Mouse (Mus musculus) lung, embryonic 15.5 days (tissue): Measurements from ENCODE around the gene Slc6a13. TPM values are rescaled to one million over a fixed set of nuclear protein-coding genes. Genes with fewer than 3 reads are reported as not detected.

ENCODE experiments used
- ATAC-seq: fragments of 200-750 bp; cut with Nextera tagmentation; 2 replicates; pipeline ENCODE4 v1.8.0; 2017; ENCODE audit warnings: moderate number of reproducible peaks, borderline replicate concordance; ENCODE audit not compliant: low FRiP score, low TSS enrichment; ENCODE audit errors: extremely low read depth
- H3K27ac ChIP-seq: fragments of 300-500 bp; sonication (generic); 2 replicates; pipeline ENCODE4 v1.5.1; 2015; ENCODE audit warnings: moderate library complexity, mild to moderate bottlenecking, inconsistent platforms
- H3K27me3 ChIP-seq: fragments of 300-500 bp; sonication (generic); 2 replicates; pipeline ENCODE4 v1.6.1; 2015; ENCODE audit warnings: inconsistent platforms
- H3K36me3 ChIP-seq: fragments of 300-500 bp; sonication (generic); 2 replicates; pipeline ENCODE4 v1.6.1; 2015; ENCODE audit warnings: inconsistent platforms
- H3K4me1 ChIP-seq: fragments of 300-500 bp; sonication (generic); 2 replicates; pipeline ENCODE4 v1.6.1; 2015; ENCODE audit warnings: inconsistent platforms
- H3K4me2 ChIP-seq: fragments of 300-500 bp; sonication (generic); 2 replicates; pipeline ENCODE4 v1.6.1; 2015; ENCODE audit warnings: inconsistent platforms, mild to moderate bottlenecking, moderate library complexity
- H3K4me3 ChIP-seq: fragments of 300-500 bp; sonication (generic); 2 replicates; pipeline ENCODE4 v1.5.1; 2015; ENCODE audit warnings: mild to moderate bottlenecking, inconsistent platforms
- H3K9ac ChIP-seq: fragments of 300-500 bp; sonication (generic); 2 replicates; pipeline ENCODE4 v1.6.1; 2015; ENCODE audit warnings: inconsistent platforms
- H3K9me3 ChIP-seq: fragments of 300-500 bp; sonication (generic); 2 replicates; pipeline ENCODE4 v1.6.1; 2016; ENCODE audit warnings: inconsistent platforms
- WGBS: fragments of 180-500 bp; shearing (Covaris S2); methylation state at CpG from one replicate; pipeline ENCODE4 v1.1.7; 2015; 5-methylcytosine and 5-hydroxymethylcytosine counted together
- polyA plus RNA-seq: library from polyadenylated mRNA; unstranded; fragments of >200 nt; fragmentation: Nextera tagmentation; extraction: Ambion mirVana; gene quantifications from 2 replicates; pipeline ENCODE4 v1.2.1, GENCODE M21; 2015

Slc6a13 gene
- polyA plus RNA-seq, 1 experiment from 2014 or later = 0.67 TPM

GRCm38 (mm10) chr6:121299317-121299716 is 710 bp upstream of the Slc6a13 start:
- ATAC-seq = no peak
- no peaks in the 10 kb centered on the region; the same call in 1 of the 2 replicates for H3K4me1 ChIP-seq
- H3K9ac ChIP-seq = no peak overlapping the region
- H3K27me3 ChIP-seq = no peaks in the 10 kb centered on the region
- H3K4me3 ChIP-seq = no peak overlapping the region
- WGBS = 33% methylated on average over 7 of the region's 7 CpGs
- H3K36me3 ChIP-seq = no peaks in the 10 kb centered on the region
- no peak overlapping the region for H3K27ac ChIP-seq
- no peak overlapping the region for H3K4me2 ChIP-seq
- no peaks in the 10 kb centered on the region for H3K9me3 ChIP-seq

DNA sequence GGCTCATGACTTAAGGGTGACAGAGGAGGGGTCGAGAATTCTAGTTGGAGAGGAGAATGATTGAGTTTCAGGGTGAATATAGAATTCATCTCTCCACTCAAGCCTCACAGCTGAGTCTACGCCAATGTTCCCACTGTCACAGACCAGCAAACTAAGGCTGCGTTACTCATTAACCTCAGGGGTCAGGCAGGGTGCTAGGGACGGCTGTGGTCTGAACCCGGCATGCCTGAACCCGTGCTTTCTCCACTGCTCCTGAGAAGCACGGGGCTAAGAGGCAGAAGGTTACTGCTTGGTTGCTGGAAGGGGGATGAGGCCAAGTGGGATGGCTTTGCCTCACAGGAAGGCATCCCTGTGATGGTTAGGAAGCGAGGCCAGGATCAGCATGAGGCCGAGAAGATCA is 477 bp downstream of the Slc6a13 start:
- no peaks in the 10 kb centered on the region for H3K36me3 ChIP-seq
- no peaks in the 10 kb centered on the region for H3K27me3 ChIP-seq
- no peak overlapping the region for H3K27ac ChIP-seq
- WGBS = 27% methylated on average over 9 of the region's 9 CpGs
- no peaks in the 10 kb centered on the region for H3K9me3 ChIP-seq
- peak overlapping the region; percentile 27; the same call in 1 of the 2 replicates for H3K4me2 ChIP-seq
- H3K9ac ChIP-seq = no peak overlapping the region
- no peak overlapping the region for H3K4me3 ChIP-seq
- no peaks in the 10 kb centered on the region; the same call in 1 of the 2 replicates for H3K4me1 ChIP-seq
- ATAC-seq = no peak

DNA sequence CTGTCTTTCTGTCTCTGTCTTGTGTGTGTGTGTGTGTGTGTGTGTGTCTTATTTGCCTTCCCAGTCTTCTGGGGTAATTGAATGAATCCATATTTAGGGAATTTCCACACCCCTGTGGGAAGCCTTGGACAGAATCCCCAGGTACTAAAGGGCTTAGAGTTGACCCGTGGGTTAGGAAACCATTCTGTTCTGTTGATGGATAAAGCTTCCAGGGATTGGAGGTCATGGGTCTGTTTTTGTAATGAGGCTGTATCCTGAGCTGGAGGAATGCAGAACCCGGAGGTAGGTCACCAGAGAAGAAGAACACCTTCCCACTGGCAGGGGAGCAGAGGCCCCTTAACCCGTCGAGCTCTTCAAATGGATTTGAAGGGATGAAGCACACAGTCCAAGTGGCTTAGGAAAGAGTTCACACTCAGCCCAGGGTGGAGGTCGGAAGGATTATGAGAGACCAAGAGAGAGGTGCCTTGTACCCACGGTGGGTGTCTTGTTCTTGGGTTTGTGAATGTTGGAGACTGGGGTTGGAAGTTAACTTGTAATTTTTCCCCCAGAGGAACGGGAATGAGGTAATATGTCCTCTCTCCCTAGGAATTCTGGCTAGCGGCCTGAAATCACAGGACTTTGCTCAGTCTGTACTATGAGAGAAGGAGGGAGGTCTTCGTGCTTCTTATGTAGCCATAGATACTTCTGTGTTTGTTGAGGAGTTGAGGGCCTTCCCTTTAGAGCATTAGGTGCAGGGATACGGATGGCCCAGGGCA is 3.6 kb downstream of the Slc6a13 start:
- H3K36me3 ChIP-seq = no peaks in the 10 kb centered on the region
- WGBS = 54% methylated on average over 10 of the region's 10 CpGs

GRCm38 (mm10) chr6:121304630-121305029 is 4.6 kb downstream of the Slc6a13 start:
- no peak overlapping the region for H3K4me3 ChIP-seq
- H3K9ac ChIP-seq = no peak overlapping the region
- H3K9me3 ChIP-seq = no peaks in the 10 kb centered on the region
- WGBS = 70% methylated on average over 9 of the region's 9 CpGs
- no peaks in the 10 kb centered on the region for H3K36me3 ChIP-seq
- no peaks in the 10 kb centered on the region; the same call in 1 of the 2 replicates for H3K4me1 ChIP-seq
- H3K27me3 ChIP-seq = no peaks in the 10 kb centered on the region
- no peak overlapping the region for H3K4me2 ChIP-seq
- ATAC-seq = no peak
- H3K27ac ChIP-seq = no peak overlapping the region

More for the DNA sequence above, 3.6 kb downstream of the Slc6a13 start:
- ATAC-seq = no peak
- Histone ChIP-seq H3K4me1 (no peaks in the 10 kb centered on the region; the same call in 1 of the 2 replicates), H3K27ac (no peak overlapping the region), H3K9ac (no peak overlapping the region), H3K27me3 (no peaks in the 10 kb centered on the region), H3K4me3 (no peak overlapping the region), H3K4me2 (no peak overlapping the region), H3K9me3 (no peaks in the 10 kb centered on the region)

- Histone ChIP-seq H3K4me3 (no peak overlapping the region), H3K27ac (no peak overlapping the region), H3K27me3 (no peaks in the 10 kb centered on the region), H3K9me3 (no peaks in the 10 kb centered on the region), H3K4me2 (no peak overlapping the region), H3K4me1 (no peaks in the 10 kb centered on the region), H3K9ac (no peak overlapping the region), H3K36me3 (no peaks in the 10 kb centered on the region)
- 81% methylated on average over 3 of the region's 3 CpGs for whole genome bisulfite sequencing
- no peak for ATAC-seq
Observed at GRCm38 (mm10) chr6:121305571-121305970, 5.5 kb downstream of the Slc6a13 start.

DNA sequence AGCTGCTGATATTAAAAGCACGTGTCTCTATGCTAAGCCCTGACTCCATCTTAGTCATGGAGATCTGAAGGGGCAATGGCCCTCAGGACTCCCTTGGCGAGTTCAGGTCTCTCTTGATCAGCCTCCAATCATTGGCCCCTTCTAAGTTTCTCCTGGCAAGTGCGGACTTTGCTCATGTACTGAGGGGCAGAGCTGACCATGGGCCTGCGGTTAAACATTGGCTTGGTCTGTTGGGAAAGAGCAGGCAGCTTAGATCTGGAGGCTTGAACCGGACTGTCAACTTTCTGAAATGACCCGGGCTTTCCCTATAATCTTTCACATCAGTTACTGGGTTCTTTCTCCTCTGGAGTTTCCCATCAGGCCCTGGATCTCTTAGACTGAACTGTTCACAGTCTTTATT is 11.0 kb downstream of the Slc6a13 start:
- H3K36me3 ChIP-seq = no peaks in the 10 kb centered on the region
- no peak for ATAC-seq
- no peaks in the 10 kb centered on the region for H3K9me3 ChIP-seq
- WGBS = 74% methylated on average over 6 of the region's 6 CpGs
- no peaks in the 10 kb centered on the region for H3K4me1 ChIP-seq
- no peak overlapping the region for H3K4me2 ChIP-seq
- no peak overlapping the region for H3K4me3 ChIP-seq
- H3K9ac ChIP-seq = no peak overlapping the region
- H3K27ac ChIP-seq = no peak overlapping the region
- no peaks in the 10 kb centered on the region for H3K27me3 ChIP-seq

DNA sequence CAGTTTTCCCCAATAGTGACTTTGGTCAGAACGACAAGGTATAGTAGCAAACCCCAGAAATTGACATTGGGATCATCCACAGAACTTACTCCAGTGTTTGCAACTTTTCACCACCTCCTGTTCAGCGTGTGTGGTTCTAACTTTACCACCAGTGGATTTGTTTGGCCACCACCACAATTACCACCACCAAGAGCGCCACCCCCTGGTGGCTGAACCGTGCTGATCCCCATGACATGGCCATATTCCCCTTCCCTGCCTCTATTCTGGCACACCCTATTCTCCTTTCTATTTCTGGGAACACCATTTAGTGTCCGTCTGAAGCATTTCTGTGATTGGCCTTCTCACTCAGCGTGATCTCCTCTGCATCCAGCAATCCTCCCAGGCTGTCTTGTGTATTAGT is 19.1 kb downstream of the Slc6a13 start:
- Histone ChIP-seq H3K4me3 (no peak overlapping the region), H3K4me1 (no peaks in the 10 kb centered on the region), H3K36me3 (no peaks in the 10 kb centered on the region), H3K9ac (no peak overlapping the region), H3K4me2 (no peak overlapping the region), H3K9me3 (no peaks in the 10 kb centered on the region), H3K27ac (no peak overlapping the region), H3K27me3 (no peaks in the 10 kb centered on the region)
- peak; percentile 31; the same call in 1 of the 2 replicates for ATAC-seq
- WGBS = 50% methylated on average over 6 of the region's 6 CpGs

DNA sequence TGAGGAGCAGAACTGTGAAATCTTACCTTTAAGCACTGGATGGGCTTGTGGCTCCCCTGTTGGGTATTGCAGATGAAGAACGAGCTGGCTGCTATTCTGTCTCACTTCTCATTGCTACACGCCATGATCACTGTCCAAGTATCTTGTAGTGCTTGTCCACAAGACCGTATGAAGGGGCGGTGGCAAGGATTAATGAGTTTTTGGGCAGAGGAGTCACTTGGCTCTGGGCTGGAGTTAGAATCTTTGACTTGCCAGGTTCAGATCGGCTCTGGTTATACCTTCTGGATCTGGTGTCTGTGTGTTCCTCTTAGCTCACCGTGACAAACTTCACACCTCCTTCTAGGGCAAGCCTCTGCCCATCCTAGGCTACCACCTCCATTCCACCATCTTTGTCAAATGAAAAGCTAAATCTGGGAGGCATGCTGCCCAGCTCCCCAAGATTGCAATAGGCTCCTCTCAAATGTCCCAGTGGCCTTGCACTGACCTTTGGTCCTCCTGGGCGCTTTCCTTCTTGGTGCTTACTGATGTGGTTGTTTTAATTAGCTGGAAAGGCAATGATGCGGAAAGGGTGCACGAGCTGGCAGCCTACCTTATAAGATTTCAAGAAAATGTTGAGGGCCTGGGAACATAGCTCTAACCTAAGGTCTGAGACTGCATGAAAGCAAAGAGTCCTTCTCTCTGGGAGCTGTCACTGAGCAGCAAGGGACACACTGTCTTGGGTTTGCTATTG is 22.5 kb downstream of the Slc6a13 start:
- Histone ChIP-seq H3K4me2 (no peak overlapping the region), H3K4me3 (no peak overlapping the region), H3K27me3 (no peaks in the 10 kb centered on the region), H3K4me1 (peaks cover 10% of the 10 kb centered on the region), H3K9ac (no peak overlapping the region), H3K27ac (no peak overlapping the region), H3K9me3 (no peaks in the 10 kb centered on the region), H3K36me3 (no peaks in the 10 kb centered on the region)
- ATAC-seq = no peak
- 78% methylated on average over 9 of the region's 9 CpGs for WGBS

DNA sequence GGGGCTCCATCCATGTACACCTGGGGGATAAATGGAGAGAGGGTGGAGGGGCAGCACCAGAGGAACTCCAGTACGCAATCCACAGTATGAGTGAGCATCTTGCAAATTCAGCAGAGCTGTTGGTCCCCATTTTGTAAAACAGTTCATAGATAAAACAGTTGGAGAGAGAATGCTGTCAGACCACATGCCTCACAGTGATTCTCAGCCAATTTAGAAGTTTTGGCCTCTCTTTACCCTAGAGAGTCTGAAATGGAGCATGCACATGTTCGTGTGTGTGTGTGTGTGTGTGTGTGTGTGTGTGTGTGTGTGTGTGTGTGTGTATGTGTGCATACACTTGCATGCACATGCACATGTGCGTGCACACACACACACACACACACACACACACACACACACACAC is 25.3 kb downstream of the Slc6a13 start:
- H3K9me3 ChIP-seq = no peaks in the 10 kb centered on the region
- H3K27ac ChIP-seq = no peak overlapping the region
- H3K27me3 ChIP-seq = no peaks in the 10 kb centered on the region
- no peak overlapping the region for H3K9ac ChIP-seq
- H3K4me2 ChIP-seq = no peak overlapping the region
- no peak overlapping the region for H3K4me3 ChIP-seq
- WGBS = 74% methylated on average over 2 of the region's 3 CpGs
- ATAC-seq = no peak
- H3K4me1 ChIP-seq = peaks cover 20% of the 10 kb centered on the region
- no peaks in the 10 kb centered on the region for H3K36me3 ChIP-seq

GRCm38 (mm10) chr6:121325740-121326139 is 25.7 kb downstream of the Slc6a13 start:
- Histone ChIP-seq H3K9ac (no peak overlapping the region), H3K9me3 (no peaks in the 10 kb centered on the region), H3K36me3 (no peaks in the 10 kb centered on the region), H3K27ac (no peak overlapping the region), H3K4me1 (peaks cover 21% of the 10 kb centered on the region), H3K4me3 (no peak overlapping the region), H3K27me3 (no peaks in the 10 kb centered on the region), H3K4me2 (no peak overlapping the region)
- 56% methylated on average over 9 of the region's 9 CpGs for WGBS
- no peak for ATAC-seq

DNA sequence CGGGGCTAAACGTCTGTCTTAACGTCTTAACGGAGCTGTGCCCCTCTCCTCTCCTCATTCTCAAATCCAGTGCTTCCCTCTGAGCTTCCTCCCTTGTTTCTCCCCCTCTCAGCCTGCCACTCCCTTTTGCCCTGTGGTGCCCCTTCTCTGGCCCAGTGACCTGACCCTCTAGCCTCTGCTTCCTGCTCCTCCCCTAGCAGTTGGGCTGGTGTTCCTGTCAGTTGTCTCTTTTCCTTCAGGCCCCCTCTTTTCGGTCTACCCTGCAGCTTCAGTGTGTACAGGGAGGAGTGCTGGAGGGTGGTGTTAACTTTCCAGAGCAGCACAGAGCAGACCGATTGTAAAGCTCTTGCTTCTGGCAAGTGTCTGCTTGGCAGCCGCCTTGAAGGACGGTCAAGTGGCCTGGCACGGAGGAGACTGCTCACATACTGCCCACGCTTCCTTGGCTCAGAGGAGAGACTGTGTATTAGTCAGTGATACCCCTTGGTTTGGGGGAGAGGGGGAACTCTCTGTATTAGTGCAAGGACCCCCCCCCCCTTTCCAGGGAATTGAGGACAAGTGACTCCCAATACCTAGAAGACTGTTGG is 26.6 kb downstream of the Slc6a13 start:
- Histone ChIP-seq H3K4me2 (no peak overlapping the region), H3K9ac (no peak overlapping the region), H3K36me3 (no peaks in the 10 kb centered on the region), H3K4me1 (peaks cover 21% of the 10 kb centered on the region), H3K4me3 (no peak overlapping the region), H3K9me3 (no peaks in the 10 kb centered on the region), H3K27me3 (no peaks in the 10 kb centered on the region), H3K27ac (no peak overlapping the region)
- no peak for ATAC-seq
- 44% methylated on average over 10 of the region's 10 CpGs for WGBS

DNA sequence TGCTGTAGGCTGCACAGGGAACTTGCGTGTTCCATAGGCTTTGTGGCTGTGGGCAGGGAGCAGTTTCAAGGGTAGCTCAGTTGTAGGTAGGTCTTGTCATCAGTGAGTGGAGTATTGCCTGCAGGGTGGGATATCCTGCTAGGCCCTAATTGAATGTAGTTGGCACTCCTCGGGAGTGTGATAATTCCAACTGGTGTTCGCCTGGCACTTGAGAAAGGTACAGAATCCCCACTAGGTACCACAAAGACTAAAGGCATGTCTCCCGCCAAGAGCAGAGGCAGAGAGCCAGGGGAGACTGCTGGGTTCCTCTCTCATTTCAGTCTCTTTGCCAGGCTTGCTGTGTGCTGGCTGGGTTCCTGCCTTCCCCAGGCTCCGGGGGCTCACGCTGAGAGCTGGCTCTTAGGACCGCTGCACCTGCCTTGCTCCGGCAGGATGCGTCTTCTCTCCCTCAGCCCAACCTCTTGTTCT is 28.4 kb downstream of the Slc6a13 start:
- H3K9me3 ChIP-seq = no peaks in the 10 kb centered on the region
- no peaks in the 10 kb centered on the region for H3K36me3 ChIP-seq
- no peak overlapping the region for H3K27ac ChIP-seq
- H3K4me2 ChIP-seq = no peak overlapping the region
- ATAC-seq = no peak
- peaks cover 21% of the 10 kb centered on the region for H3K4me1 ChIP-seq
- H3K4me3 ChIP-seq = no peak overlapping the region
- 67% methylated on average over 9 of the region's 9 CpGs for WGBS
- H3K27me3 ChIP-seq = no peaks in the 10 kb centered on the region
- no peak overlapping the region for H3K9ac ChIP-seq
